Mouse (Mus musculus): ENCODE measurements around the gene Gm4553. TPM values are rescaled to one million over a fixed set of nuclear protein-coding genes. Genes with fewer than 3 reads are reported as not detected.
"Not testable (repeated sequence)": the region's sequence is repeated elsewhere in the genome, so short reads cannot be mapped to it uniquely, and the experiment has no call there.

Gene Gm4553
- polyA plus RNA-seq, 1 experiment from 2014 or later: not detected

GRCm38 (mm10) chr7:142144507-142144906 is 21.0 kb downstream of the Gm4553 start, which contains the start of gene Gm45337:
Gene Gm45337 (minus strand): TSS chr7:142144607.
- H3K4me2 ChIP-seq (ENCODE audit: low read depth, low read length): no peak within 1 kb of the TSS
- H3K27me3 ChIP-seq (ENCODE audit: control insufficient read depth, insufficient read depth, low read depth, low read length): no peaks in the 10 kb centered on the region
- 77% methylated on average over 1 of the region's 1 CpGs for WGBS
- no peak for ATAC-seq (ENCODE audit: low read depth)
- H3K4me1 ChIP-seq (replicated peaks; ENCODE audit: control insufficient read depth, insufficient read depth, low read length): no peaks in the 10 kb centered on the region
- H3K9ac ChIP-seq (ENCODE audit: low read length): no peak within 1 kb of the TSS
- H3K36me3 ChIP-seq (ENCODE audit: control insufficient read depth, insufficient read depth, low read length): no peaks in the 10 kb centered on the region
- no peaks in the 10 kb centered on the region; the same call in 1 of the 2 replicates for H3K9me3 ChIP-seq (ENCODE audit: control insufficient read depth, low read length)
- H3K27ac ChIP-seq (ENCODE audit: low read length): no peak within 1 kb of the TSS
- H3K4me3 ChIP-seq (ENCODE audit: low read length): no peak within 1 kb of the TSS

DNA sequence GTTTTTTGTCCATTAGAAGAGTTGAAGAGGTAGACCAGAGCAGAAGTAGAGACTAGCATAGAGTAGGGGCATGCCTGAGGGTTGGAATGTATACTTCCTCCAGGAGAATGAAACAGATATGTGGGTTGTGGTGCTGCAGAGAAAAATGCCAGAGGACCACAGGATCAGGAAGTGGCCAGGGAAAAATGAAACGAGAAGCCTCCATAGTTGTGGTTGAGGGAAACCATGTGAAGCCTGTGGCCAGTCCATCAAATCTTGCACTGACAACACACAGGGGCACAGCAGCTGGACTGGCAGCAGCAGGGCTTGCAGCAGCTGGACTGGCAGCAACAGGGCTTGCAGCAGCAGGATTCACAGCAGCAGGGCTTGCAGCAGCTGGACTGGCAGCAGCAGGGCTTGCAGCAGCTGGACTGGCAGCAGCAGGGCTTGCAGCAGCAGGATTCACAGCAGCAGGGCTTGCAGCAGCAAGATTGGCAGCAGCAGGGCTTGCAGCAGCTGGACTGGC is 22.0 kb downstream of the Gm4553 start:
- not testable (repeated sequence) for H3K27me3 ChIP-seq (ENCODE audit: control insufficient read depth, insufficient read depth, low read depth, low read length); ATAC-seq (ENCODE audit: low read depth); H3K27ac ChIP-seq (ENCODE audit: low read length)

GRCm38 (mm10) chr7:142140696-142141095 is 24.8 kb downstream of the Gm4553 start:
- Histone ChIP-seq H3K4me2 (ENCODE audit: low read depth, low read length) (no peak overlapping the region), H3K27me3 (ENCODE audit: control insufficient read depth, insufficient read depth, low read depth, low read length) (no peaks in the 10 kb centered on the region), H3K9ac (ENCODE audit: low read length) (no peak overlapping the region), H3K9me3 (ENCODE audit: control insufficient read depth, low read length) (no peaks in the 10 kb centered on the region), H3K36me3 (ENCODE audit: control insufficient read depth, insufficient read depth, low read length) (no peaks in the 10 kb centered on the region), H3K4me3 (ENCODE audit: low read length) (no peak overlapping the region), H3K4me1 (replicated peaks; ENCODE audit: control insufficient read depth, insufficient read depth, low read length) (no peaks in the 10 kb centered on the region), H3K27ac (ENCODE audit: low read length) (no peak overlapping the region)
- 19% methylated on average over 1 of the region's 1 CpGs for WGBS
- ATAC-seq (ENCODE audit: low read depth): no peak

More for the DNA sequence above, 22.0 kb downstream of the Gm4553 start:
- not testable (repeated sequence) for H3K36me3 ChIP-seq (ENCODE audit: control insufficient read depth, insufficient read depth, low read length); H3K4me3 ChIP-seq (ENCODE audit: low read length); H3K9ac ChIP-seq (ENCODE audit: low read length); H3K4me1 ChIP-seq (replicated peaks; ENCODE audit: control insufficient read depth, insufficient read depth, low read length); H3K9me3 ChIP-seq (ENCODE audit: control insufficient read depth, low read length); H3K4me2 ChIP-seq (ENCODE audit: low read depth, low read length)
- WGBS: 23% methylated on average over 1 of the region's 1 CpGs

DNA sequence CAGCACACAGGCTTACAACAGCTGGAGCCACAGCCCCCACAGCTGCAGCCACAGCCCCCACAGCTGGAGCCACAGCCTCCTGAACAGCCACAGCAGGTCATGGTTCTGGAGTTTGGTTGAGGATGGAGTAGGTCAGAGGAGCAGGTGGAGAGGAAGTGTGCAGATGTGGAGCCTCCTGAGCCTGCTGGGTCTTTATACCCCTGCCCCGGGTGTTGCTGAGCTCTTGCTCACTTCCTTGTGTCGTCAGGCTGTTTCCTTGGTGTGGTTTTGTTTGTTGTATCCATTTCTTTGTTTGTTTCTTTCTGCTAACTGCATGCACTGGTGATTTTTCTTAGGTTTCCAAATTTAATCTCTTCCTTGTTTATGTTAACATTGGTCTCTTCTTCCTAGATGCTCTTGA is 29.6 kb downstream of the Gm4553 start, which contains the start of gene Gm39115:
TSS of gene Gm39115 (minus strand) at position 101 of the 400 bp plus-strand sequence.
- ATAC-seq (ENCODE audit: low read depth); H3K9ac ChIP-seq (ENCODE audit: low read length); H3K4me2 ChIP-seq (ENCODE audit: low read depth, low read length); H3K4me1 ChIP-seq (replicated peaks; ENCODE audit: control insufficient read depth, insufficient read depth, low read length); H3K36me3 ChIP-seq (ENCODE audit: control insufficient read depth, insufficient read depth, low read length); H3K9me3 ChIP-seq (ENCODE audit: control insufficient read depth, low read length); H3K27ac ChIP-seq (ENCODE audit: low read length); H3K4me3 ChIP-seq (ENCODE audit: low read length); H3K27me3 ChIP-seq (ENCODE audit: control insufficient read depth, insufficient read depth, low read depth, low read length): not testable (repeated sequence)
- 31% methylated on average over 2 of the region's 2 CpGs for WGBS

DNA sequence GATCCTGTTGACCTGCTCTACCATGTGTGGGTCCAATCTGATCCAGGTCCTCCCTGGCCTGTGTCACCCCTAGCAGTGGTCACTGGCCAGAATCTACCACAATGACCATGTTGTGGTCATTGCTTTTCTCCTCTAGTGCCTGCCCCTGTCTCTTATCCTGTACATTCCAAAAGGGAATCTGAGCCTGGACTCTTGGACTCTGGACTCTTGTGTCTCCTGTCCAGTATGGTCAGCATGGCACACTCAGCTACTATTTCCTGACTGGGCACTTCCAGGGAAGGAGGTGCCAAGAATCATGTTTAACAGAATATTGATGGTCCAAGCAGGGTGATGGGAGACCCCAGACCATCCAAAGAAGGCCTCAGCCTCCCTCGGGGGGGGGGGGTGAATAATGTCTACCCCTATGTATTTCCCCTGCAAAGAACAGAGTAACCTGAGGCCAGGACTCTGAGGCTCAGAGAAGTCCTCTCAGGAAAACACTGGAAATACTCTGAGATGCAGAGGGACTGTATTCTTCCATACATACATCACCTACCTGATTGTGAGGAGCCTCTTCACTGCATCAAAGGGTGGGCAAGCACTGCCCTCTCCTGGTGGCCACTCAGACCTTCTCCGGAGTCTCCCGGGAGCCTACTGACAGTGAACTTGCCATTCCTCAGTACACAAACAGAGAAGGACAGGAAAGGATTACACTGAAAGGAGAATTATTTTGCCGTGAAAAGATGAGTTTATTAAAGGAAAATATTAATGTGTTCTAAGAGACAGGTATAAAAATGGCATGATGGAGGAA is 31.1 kb downstream of the Gm4553 start:
- no peak overlapping the region for H3K9ac ChIP-seq (ENCODE audit: low read length)
- no peak for ATAC-seq (ENCODE audit: low read depth)
- no peak overlapping the region for H3K27ac ChIP-seq (ENCODE audit: low read length)
- H3K4me3 ChIP-seq (ENCODE audit: low read length): no peak overlapping the region
- no peaks in the 10 kb centered on the region for H3K9me3 ChIP-seq (ENCODE audit: control insufficient read depth, low read length)
- H3K4me1 ChIP-seq (replicated peaks; ENCODE audit: control insufficient read depth, insufficient read depth, low read length): no peaks in the 10 kb centered on the region
- H3K4me2 ChIP-seq (ENCODE audit: low read depth, low read length): no peak overlapping the region
- no peaks in the 10 kb centered on the region for H3K27me3 ChIP-seq (ENCODE audit: control insufficient read depth, insufficient read depth, low read depth, low read length)
- H3K36me3 ChIP-seq (ENCODE audit: control insufficient read depth, insufficient read depth, low read length): no peaks in the 10 kb centered on the region
- WGBS: 37% methylated on average over 4 of the region's 4 CpGs

- H3K9ac ChIP-seq (ENCODE audit: low read length): no peak overlapping the region
- no peak overlapping the region for H3K4me3 ChIP-seq (ENCODE audit: low read length)
- H3K4me2 ChIP-seq (ENCODE audit: low read depth, low read length): no peak overlapping the region
- no peaks in the 10 kb centered on the region for H3K4me1 ChIP-seq (replicated peaks; ENCODE audit: control insufficient read depth, insufficient read depth, low read length)
- WGBS: 55% methylated on average over 4 of the region's 4 CpGs
- no peak for ATAC-seq (ENCODE audit: low read depth)
- H3K9me3 ChIP-seq (ENCODE audit: control insufficient read depth, low read length): no peaks in the 10 kb centered on the region
- H3K27me3 ChIP-seq (ENCODE audit: control insufficient read depth, insufficient read depth, low read depth, low read length): no peaks in the 10 kb centered on the region
- no peaks in the 10 kb centered on the region for H3K36me3 ChIP-seq (ENCODE audit: control insufficient read depth, insufficient read depth, low read length)
- no peak overlapping the region for H3K27ac ChIP-seq (ENCODE audit: low read length)
Measured at GRCm38 (mm10) chr7:142128843-142129242, 36.7 kb downstream of the Gm4553 start.

DNA sequence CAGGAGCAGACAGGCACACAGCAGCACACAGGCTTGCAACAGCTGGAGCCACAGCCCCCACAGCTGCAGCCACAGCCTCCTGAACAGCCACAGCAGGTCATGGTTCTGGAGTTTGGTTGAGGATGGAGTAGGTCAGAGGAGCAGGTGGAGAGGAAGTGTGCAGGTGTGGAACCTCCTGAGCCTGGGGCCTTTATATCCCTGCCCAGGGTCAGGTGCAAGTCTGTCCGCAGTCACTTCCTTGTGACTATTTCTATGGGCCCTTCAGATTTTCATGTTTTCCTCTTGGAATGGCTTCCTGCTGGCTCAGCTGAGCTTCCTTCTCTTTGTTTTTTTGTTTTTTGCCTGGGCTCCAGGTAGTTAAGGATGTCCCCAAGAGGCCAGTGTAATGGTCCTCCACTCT is 44.9 kb downstream of the Gm4553 start, which contains the start of gene Gm45618:
TSS of gene Gm45618 (minus strand) at position 101 of the 400 bp plus-strand sequence.
- 86% methylated on average over 1 of the region's 1 CpGs for WGBS
- H3K4me2 ChIP-seq (ENCODE audit: low read depth, low read length); H3K27me3 ChIP-seq (ENCODE audit: control insufficient read depth, insufficient read depth, low read depth, low read length); H3K4me1 ChIP-seq (replicated peaks; ENCODE audit: control insufficient read depth, insufficient read depth, low read length); ATAC-seq (ENCODE audit: low read depth); H3K9me3 ChIP-seq (ENCODE audit: control insufficient read depth, low read length); H3K36me3 ChIP-seq (ENCODE audit: control insufficient read depth, insufficient read depth, low read length); H3K9ac ChIP-seq (ENCODE audit: low read length); H3K4me3 ChIP-seq (ENCODE audit: low read length); H3K27ac ChIP-seq (ENCODE audit: low read length): not testable (repeated sequence)

DNA sequence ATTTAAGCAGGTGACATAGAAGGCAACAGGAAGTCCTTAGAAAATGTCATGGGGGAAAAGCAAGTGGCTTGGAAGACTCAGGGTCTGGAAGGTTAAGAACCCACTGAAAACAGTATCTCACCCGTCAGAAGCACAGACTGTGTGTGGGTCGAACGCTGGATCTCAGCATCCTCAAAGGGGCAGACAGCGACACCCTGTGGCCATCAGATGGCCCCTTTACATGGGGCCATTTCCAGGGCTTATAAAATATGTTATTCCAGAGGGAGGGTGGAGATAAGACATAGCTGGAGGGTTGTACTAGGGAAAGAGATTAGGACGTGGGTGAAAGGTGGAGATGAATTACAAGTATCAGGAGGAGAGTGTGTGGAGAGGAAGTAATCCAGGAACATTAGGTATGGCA is 45.9 kb downstream of the Gm4553 start:
- H3K27ac ChIP-seq (ENCODE audit: low read length): no peak overlapping the region
- no peaks in the 10 kb centered on the region for H3K9me3 ChIP-seq (ENCODE audit: control insufficient read depth, low read length)
- no peak overlapping the region for H3K4me3 ChIP-seq (ENCODE audit: low read length)
- H3K27me3 ChIP-seq (ENCODE audit: control insufficient read depth, insufficient read depth, low read depth, low read length): no peaks in the 10 kb centered on the region
- H3K36me3 ChIP-seq (ENCODE audit: control insufficient read depth, insufficient read depth, low read length): no peaks in the 10 kb centered on the region
- ATAC-seq (ENCODE audit: low read depth): no peak
- 12% methylated on average over 5 of the region's 5 CpGs for WGBS
- H3K9ac ChIP-seq (ENCODE audit: low read length): no peak overlapping the region
- no peaks in the 10 kb centered on the region for H3K4me1 ChIP-seq (replicated peaks; ENCODE audit: control insufficient read depth, insufficient read depth, low read length)
- H3K4me2 ChIP-seq (ENCODE audit: low read depth, low read length): no peak overlapping the region

Data from lung, embryonic 16.5 days (tissue).